Mouse (Mus musculus): ENCODE results near the gene Arid1a.

Arid1a gene

DNA sequence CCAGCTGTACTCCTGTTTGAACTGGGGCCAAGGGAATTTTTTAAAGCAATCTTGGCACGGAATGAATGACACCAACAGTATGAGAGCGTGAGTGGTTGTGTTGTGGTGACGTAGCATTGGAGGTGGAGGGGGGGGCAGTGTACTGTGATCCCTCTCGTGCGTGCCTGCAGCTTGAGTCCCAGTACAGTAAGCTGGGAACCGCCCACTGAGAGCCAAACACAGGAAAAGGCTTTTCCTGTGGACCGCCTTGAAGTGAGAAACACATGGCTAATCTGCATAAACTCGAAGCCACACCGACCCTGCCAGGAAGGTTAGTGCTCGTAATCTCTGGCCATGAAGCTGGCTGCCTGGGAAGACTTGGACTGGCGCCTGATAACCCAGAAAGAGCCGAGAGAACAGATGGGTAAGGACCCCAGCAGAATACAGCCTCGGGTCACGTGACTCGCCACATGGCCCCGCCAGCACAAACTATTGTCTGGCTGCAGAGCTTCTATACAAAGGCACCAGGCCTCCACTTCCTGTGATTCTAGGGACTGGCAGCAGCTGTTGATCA lies 27.0 kb downstream of the Arid1a start:
- peak; percentile 97 for DNase-seq

DNA sequence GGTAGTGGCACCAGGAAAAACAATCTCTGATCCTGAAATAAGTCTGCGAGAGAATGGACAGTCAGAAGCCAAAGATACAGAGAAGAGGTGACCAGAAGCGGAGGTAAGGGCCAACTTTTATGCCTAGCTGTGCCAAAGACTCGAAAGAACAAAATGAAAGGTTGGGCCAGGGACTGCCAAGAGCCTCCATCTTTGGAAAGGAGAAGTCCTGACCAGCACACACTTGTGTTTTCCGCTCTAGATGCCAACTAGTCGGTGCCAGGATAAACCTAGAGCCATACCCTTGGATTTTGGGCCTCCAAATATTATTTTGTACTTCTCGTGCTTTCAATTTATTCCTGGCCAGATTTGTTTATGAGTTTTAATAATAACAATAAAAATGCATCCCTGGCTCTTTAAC lies 27.6 kb downstream of the Arid1a start:
- peak; percentile 62 for DNase-seq

DNA sequence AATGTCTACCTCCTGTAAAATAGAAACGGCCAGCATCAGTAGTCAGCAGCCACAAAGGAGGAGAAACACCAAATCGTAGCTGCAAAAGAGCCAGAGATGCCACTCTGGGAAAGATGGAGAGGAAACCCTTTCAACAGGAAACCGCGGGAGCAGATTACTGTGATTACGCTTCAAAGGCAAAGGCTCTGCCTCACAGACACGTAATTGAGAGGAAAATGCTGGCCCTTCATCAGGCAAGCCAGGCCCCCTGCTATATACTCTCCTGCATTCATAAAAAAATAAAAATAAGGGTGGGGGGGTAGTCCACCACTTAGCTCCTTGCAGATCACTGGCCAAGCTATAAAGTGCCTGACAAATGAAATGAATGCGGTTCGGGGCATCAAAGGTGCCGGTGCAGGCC lies 28.3 kb downstream of the Arid1a start:
- no peak for DNase-seq

DNA sequence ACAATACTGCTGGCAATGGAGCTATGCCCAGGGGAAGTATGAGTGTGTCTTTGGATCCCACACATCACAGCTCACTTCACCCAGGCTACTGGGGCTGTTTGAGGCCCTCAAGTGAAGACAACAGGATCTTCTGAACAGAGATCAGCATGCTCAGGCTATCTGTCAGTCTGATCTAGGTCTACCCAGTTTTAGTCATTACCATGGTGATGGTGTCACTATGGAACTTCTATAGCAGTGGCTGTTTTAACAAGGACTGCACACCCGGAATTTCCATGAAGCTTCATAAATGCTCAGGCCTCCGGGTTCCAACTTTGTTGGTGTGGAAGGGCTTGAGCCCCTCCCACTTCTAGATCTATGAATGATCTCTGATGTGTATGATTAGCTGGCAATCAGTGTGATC lies 30.9 kb downstream of the Arid1a start:
- DNase-seq = no peak

DNA sequence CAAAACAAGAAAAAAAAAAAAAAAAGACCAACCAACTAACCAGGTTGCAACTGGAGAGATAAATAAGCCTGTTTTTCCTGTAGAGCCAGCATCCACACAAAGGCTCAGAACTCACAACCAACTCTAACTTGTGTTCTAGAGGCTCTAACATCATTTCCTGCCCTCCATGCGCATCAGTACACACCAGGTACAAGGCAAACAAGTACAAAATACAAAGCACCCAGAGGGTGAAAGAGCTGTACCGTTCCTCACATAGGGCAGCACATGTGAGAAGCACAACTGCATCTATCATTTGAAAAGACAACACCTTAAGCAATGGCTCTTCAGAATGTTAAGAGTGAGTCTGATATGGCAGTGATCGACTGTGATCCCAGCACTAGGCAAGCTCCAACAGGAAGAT lies 36.8 kb downstream of the Arid1a start:
- DNase-seq = no peak

DNA sequence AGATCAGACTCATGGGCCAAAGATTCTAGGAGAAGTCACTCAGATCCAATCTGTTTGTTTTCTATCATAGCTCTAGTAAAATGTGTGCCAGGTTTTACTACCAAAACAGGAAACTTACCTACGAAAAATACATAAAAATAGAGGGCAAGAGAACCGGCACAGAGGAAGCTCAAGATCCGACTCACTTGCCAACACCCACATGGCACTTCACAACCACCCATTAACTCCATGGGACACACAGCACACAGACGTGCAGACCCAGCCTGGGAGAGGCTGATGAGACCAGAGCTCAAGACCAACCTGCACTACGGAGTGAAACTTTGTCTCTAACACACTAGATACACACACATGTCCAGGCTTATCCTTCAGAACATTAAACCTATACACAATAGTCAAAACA lies 43.8 kb downstream of the Arid1a start:
- DNase-seq = no peak

DNA sequence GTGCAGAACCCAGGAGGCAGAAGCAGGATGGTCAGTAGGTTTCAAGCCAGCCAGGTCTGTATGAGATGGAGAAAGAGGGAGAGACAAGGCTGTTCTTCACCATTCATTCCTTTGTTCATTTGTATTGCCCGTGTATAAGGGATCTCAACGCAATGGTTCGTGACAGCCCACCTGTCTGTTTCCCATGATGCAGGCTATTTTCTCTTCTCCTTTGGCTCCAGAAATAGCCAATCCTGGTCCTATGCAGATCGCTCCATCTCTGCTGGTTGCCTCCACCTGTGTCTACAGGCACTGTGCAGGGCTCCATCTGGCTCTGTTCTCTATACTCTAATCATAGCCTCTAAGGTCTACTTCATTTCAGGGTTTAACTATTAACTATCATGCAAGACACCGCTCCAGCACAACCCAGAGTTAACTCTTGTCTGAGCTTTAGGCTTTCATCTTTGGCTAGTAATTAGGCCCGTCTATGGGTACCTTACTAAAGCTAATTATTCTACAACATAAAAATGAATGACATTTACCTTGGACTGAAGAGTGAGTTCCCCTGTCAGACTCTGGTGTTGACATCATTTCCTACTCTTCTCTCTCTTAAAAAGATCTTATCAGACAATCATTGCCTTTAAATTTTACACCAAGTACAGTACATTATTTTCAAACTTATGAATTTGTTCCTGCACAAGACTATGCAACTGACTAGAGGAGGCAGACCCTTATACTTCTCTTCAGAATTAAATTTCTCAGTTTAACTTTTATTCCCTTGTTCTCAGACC lies 45.1 kb downstream of the Arid1a start:
- DNase-seq = peak; percentile 72

DNA sequence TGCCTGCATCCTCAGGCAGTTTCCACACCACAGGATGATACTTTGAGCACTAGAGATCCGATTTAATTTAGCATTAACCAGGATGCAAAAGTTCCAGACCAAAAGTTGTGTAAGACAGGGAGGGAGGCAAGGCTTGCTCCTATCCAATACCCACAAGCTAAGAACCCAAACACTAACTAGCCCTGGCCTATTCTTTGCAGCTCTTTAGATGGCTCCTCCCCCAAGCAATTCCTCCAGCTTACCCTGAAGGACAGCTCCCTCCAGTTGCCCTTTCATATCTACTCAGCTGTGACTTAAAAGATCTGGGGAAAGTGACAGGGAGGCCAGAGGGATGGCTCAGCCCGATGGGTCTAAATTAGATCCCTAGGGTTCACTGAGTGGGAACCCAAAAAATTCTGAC lies 47.2 kb downstream of the Arid1a start:
- DNase-seq = no peak

DNA sequence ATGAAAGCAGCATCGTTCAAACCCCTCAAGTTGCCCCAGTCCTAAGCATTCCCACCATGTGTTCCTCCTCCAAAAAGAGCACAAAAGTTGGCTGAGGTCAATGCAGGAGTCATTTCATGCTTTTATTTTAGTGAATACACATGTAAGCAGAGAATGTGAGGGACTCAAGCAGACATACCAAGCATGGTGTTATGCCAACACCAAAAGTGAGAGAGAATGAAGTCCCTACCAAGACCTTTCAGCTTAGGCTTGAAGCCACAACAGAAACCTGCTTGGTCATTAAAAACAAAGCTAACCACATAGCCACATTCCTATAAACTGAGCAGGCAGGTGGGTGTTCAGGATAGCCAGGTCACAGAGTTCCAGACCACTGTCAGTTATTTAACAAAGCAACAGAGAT lies 49.1 kb downstream of the Arid1a start:
- no peak for DNase-seq

DNA sequence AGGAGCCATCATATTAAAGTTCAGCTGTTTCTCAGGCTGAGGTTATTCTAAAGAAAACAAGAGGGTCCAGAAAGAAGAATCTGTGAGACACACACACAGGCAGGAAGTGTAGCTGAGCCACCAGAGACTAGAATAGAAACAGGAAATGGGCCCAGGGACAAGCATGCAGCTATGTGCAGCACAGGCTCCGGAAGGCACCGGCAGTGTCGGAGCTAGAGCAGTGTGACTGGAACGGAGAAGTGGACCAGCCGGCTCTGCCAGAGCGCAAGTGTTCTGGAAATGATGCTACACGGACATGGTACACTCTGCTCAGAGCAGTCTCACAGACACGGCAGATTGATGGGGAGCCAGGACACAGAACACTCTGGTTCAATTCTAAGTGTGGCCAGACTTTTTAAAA lies 49.6 kb downstream of the Arid1a start:
- peak; percentile 77 for DNase-seq

DNA sequence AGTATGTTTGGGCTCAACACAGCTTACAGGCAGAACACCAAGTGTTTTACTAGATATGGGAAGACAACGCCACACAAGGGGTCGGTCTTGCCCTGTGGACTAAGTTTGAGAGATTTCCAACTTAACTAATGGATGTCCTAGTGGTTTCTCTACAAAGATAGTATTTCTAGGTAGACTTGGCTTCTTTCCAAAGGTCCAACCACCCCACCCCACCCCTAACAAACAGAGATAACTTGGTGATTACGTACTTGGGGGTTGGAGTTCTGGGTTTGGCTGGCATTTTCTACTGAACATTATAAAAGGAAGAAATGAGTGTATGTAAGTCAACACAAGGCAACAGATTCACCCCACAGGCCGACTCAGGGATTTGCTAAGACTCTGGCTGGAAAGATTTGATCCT lies 51.5 kb downstream of the Arid1a start:
- no peak for DNase-seq

DNA sequence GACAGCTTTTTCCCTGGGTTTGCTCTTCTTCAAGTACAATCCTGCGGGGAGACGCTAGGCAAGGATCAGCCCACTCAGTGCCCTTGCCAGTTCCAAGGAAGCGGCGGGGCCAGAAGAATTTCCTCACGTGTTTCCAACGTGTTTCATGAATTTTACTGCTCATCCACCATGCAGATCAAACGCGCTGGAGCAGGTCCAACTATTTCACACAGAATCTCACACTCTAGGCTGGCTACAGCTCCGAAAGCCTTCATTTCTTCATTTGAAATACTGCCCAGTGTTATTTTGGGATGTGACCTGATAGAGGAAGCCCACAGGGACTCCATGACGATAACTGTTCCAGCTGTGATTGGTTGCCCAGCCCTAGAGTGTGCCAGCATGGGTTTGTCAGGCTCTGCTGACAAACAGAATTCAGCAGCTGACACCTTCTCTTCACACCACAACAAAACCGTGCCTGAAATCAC lies 55.6 kb downstream of the Arid1a start:
- DNase-seq = peak; percentile 65

DNA sequence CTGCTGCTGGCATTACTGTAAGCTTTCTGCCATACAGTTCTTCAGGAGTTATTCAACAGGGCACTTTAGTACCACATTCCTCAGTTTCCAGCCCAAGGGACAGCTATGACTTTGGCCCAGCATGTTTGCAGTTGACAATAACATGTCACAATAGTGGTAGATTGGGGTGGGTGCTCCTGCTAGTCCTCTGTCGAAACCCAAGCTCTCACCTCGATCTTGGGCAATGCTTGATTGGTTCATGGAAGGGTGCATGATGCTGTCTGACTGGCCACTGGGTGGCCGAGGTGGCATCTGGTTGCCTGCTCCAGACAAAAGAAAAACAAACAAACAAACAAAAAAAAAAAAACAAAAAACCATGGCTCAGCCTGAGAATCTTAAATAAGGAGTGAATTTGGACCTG lies 61.2 kb downstream of the Arid1a start:
- DNase-seq = no peak

DNA sequence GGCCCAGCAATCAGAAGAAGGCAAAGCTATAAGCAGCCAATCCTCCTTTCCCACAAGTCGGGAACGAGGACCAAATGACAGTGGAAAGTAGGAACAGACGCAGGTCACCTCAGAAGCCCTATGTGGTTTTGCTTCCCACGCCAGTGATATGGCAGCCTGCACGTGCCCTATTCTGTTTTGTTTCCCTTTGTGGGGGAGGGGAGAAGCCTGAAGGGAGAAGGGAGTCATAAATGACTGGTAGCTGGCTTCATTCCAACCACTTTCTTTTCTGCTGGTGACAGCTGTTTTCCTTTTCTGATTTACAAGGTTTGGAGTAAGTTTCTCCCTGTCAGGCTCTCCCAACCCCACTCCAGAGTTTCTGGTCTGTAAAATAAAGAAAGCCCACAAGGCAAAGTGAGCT lies 66.3 kb downstream of the Arid1a start:
- DNase-seq = no peak

DNA sequence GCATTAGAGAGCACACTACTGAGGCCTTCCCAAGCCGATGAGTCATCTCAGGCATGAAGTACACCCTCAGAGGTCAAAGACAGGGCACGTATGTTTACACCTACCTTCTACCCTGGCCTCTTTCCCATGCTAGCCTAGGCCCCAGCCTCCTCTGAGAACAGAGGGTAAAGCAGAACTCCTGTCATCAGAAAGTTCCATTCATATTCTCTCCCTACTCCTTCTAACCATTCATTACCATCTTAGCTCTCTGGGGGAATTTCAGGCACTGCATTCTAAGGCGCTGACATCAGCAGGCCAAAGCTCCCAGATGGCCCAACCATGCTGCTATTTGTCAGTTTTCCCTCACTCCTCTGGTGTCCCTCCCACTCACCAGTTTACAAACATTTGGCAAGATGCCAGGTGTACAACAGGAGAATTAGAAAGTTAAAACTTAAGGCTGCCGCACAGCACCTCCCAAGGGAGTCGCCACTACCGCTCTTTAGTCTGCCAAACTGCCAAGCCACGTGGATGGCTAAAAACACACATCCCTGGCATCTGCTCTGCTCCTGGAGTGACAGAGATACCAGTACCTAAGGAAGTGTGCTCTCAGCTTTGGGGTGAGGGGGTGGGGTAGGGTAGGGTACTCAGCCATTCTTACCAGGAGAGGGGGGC lies 68.0 kb downstream of the Arid1a start:
- DNase-seq = no peak

DNA sequence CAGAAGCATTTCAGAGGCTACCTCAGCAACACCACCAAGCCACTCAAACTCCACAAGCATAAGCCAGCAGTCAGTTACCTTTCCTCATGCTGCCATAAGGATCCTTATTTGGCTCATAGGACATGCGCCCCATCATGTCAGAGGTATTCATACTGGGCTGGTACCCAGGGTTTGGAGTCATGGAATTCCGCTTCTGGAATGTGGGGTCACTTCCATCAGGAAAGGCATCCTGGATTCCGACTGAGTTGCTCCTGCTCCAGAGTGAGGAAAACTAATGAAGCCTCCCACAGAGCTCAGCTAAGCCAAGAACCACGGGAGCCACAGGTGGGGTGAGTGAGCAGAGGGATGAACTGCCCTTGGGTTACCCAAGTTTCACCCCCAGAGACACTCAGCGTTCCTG lies 69.4 kb downstream of the Arid1a start:
- no peak for DNase-seq

DNA sequence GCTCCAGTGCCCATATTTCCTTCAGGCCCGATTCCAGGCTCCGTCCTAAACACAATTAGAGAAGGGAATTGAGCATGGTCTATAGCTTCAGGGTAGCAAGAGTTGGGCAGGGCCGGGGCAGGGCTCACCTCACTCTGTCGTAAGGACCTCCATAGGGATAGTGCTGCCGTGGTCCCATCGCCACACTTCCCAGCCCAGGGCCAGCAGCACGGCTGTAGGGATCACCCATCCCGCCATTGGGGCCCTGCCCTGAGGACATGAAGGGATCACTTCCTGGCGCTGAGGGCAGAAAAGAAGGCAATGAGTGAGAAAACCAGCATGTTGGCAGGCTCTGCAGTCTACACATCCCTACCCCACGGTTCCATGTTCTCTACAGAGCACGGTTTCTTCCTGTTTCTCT lies 70.1 kb downstream of the Arid1a start:
- no peak for DNase-seq

DNA sequence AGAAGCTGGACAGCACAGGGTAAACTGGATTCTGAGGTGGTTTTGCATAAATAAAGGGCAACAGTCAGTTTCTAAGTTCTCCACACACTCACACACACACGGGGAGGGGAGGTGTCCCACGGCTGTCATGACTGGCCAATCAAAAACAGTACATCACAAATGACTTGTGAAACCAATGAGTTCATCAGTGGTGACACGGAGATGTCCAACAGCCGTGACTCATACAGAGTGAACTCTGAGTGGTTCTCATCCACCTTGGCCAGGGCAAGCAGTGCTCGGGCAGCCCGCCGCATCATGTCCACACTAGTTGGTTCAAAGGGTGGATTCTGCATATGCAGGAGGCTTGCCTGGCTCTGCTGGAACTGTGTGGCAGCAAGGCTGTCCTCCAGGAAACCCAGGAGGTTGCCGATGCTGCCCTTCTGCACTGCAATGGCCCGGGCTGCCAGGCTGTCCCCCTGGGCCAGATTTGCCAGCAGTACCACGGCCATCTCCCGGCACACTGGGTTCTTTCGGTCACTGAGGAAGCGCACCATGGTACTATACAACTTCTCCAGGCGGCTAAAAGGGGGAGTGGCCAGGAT lies 76.3 kb downstream of the Arid1a start:
- DNase-seq = peak; percentile 46

DNA sequence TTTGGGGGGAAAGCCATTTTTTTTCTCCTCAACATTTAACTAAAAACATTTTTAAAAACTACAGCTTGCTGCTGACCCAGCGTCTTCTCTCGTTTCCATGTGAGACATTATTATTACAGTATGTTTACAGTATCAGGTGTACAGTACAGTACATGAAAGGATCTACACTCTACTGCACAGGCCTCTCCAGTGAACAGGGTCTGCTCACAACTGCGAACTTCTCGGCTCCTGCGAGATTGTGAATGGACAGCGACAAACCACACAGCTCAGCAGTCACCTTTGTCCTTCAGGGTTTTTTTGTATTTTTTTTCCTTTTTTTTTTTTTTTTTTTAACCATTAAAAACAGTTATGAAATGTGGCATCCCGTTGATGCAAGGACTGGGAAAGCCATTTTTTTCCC lies 76.9 kb downstream of the Arid1a start:
- DNase-seq = no peak

DNA sequence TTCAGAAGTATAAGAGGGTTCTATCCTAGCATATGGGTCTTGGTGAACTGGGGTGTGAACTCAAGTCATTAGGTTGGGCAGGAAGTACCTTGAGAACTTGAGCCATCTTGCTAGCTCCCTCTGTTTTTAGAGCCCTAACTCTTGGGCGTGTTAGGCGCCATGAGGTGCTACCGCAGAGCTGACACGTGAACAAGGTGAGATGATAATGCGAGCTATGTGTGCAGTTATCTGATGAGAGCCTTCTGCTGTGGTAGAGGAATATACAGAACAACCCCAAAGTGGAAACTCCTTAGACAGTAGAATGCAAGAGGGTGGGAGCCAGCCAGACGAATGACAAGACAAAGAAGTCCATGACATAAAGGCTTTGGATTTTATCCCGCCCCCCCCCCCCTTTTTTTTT lies 79.3 kb downstream of the Arid1a start:
- DNase-seq = no peak

DNA sequence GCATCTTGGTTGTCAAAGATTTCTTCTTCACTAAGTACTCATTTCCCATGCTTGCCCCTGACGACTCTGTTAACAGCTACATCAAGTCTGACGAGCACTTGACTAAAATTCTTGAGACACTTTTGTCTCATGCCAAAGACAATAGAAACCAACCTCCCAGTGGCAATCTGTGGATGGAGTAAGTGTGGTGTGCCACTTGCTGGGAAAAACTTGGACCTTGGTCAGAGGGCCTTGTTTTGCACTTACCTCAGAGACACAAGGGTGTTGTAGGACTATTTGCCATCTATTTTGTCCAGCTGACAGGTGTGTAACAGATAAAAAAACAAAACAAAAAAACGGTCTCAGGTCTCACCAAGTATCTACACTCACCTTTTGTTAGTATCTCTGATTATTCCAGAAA lies 80.4 kb downstream of the Arid1a start:
- no peak for DNase-seq

DNA sequence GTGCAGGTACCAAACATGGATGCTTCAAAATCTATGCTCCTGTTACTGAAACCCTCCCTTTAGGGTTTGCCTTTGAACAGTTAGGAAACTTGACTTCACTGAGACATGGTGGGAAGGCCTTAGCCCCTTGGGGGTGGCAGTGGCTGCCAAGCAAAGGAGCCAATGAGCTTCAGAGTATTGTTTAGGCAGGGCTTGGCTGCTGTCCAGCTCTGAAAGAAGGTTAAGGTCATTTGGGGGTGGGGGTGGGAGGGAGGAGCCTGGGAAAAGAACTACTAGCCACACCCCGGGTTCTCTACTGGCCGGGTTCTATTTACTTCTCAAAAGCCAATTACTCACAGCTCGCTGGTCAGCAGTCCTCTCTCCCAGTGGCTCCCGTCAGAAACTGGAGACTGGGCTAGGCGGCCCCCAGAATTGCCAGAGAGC lies 81.0 kb downstream of the Arid1a start:
- peak; percentile 54 for DNase-seq

DNA sequence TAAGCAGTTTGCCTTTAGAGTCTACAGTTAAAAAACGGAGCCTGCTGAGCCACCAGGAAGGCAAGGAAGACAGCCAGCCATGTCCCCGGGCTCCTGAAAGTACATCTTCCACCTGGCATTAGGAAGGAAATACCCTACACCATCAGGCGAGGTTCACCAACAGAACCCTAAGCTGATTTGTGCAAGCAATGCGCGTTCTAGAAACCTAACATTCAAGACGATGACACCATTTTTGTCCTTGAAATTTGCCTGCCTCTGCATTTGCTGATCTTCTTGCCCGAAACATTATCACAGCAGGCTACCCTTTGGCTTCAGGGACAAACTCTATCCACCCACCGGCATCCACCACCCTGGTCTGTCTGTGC lies 82.3 kb downstream of the Arid1a start:
- DNase-seq = peak; percentile 54

DNA sequence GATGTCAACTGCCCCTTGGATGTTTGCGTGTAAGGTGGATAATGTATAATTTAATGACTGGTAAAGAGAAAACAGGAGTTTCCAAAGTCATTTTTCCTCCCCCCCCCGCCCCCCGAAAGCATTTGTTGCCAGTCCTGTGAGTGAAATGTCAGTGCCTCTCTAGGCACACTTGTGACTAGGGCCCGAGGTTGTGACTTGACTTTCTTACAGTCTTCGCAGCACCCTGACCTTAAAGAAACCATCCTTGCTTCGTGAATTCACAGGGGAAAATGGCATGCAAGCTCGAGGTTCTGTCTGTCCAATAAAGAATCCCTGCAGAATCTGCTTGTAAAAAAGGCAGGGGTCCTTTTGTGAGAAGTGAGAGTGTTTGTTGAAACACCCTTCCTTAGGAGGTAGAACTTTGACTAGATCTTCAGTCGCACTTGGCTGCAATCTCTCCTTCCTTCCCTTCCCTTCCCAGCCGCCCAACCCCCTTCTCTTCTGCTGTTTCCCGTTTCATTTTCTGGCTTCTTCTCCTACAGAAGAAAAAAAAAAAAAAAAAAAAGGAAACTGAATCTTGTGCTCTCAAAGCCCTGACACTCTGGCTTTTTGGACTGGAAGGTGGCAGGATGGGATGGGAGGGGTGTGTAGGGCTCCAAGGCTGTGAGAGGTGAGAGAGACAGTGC lies 82.8 kb downstream of the Arid1a start:
- no peak for DNase-seq

Measured in cerebellum, adult 9-10 months (tissue).